Mouse (Mus musculus) forebrain, postnatal 0 days (tissue): ENCODE data around the gene Pcsk5. TPM values are rescaled to one million over a fixed set of nuclear protein-coding genes. Genes with fewer than 3 reads are reported as not detected.

ENCODE experiments used
- ATAC-seq: fragments of 200-750 bp; cut with Nextera tagmentation; 2 replicates; pipeline ENCODE4 v1.8.0; 2017; ENCODE audit warnings: mild to moderate bottlenecking, moderate library complexity
- DNase-seq: peaks from one replicate; pipeline ENCODE4 v3.0.0-alpha.2; 2015
- H3K27ac ChIP-seq: fragments of 300-500 bp; sonication (generic); 2 replicates; pipeline ENCODE4 v1.5.1; 2014; ENCODE audit warnings: low read depth, mild to moderate bottlenecking, antibody characterized with exemption, low read length, moderate library complexity, mixed read lengths
- H3K27me3 ChIP-seq: fragments of 300-500 bp; sonication (generic); 2 replicates; pipeline ENCODE4 v1.6.1; 2014; ENCODE audit warnings: mild to moderate bottlenecking, low read length, mixed read lengths; ENCODE audit not compliant: insufficient read depth
- H3K36me3 ChIP-seq: fragments of 300-500 bp; sonication (generic); 2 replicates; pipeline ENCODE4 v1.6.1; 2014; ENCODE audit warnings: mild to moderate bottlenecking, moderate library complexity; ENCODE audit not compliant: insufficient read depth
- H3K4me1 ChIP-seq: fragments of 300-500 bp; sonication (generic); 2 replicates; pipeline ENCODE4 v1.6.1; 2014; ENCODE audit warnings: antibody characterized with exemption; ENCODE audit not compliant: insufficient read depth
- H3K4me2 ChIP-seq: fragments of 300-500 bp; sonication (generic); 2 replicates; pipeline ENCODE4 v1.6.1; 2014; ENCODE audit warnings: low read depth, mild to moderate bottlenecking, moderate library complexity
- H3K4me3 ChIP-seq: fragments of 300-500 bp; sonication (generic); 2 replicates; pipeline ENCODE4 v1.5.1; 2014; ENCODE audit warnings: low read depth, low read length, mixed read lengths
- H3K9ac ChIP-seq: fragments of 300-500 bp; sonication (generic); 2 replicates; pipeline ENCODE4 v1.6.1; 2014; ENCODE audit warnings: mild to moderate bottlenecking
- H3K9me3 ChIP-seq: fragments of 300-500 bp; sonication (generic); 2 replicates; pipeline ENCODE4 v1.6.1; 2016; ENCODE audit warnings: low read length
- CTCF ChIP-seq: sonication (generic); IDR thresholded peaks from 2 replicates; pipeline ENCODE4 v1.5.1; 2016; ENCODE audit warnings: antibody characterized with exemption, control low read depth, low read depth
- WGBS: fragments of 180-500 bp; shearing (Covaris S2); extraction: QIAGEN DNeasy Blood & Tissue Kit; methylation state at CpG from one replicate; pipeline ENCODE4 v1.1.7; 2014; 5-methylcytosine and 5-hydroxymethylcytosine counted together
- polyA plus RNA-seq: library from polyadenylated mRNA; unstranded; fragments of >200 nt; fragmentation: Nextera tagmentation; extraction: Ambion mirVana; gene quantifications from 2 replicates; pipeline ENCODE4 v1.2.1, GENCODE M21; 2015
- total RNA-seq: library from RNA; depleted of rRNA; stranded (reverse); fragments of >200 nt; gene quantifications from 2 replicates; pipeline ENCODE4 v1.2.3, GENCODE M21; 2014

Gene Pcsk5
- total and polyA plus RNA-seq, 2 experiments from 2014 or later: 11.2 to 15.1 TPM

DNA sequence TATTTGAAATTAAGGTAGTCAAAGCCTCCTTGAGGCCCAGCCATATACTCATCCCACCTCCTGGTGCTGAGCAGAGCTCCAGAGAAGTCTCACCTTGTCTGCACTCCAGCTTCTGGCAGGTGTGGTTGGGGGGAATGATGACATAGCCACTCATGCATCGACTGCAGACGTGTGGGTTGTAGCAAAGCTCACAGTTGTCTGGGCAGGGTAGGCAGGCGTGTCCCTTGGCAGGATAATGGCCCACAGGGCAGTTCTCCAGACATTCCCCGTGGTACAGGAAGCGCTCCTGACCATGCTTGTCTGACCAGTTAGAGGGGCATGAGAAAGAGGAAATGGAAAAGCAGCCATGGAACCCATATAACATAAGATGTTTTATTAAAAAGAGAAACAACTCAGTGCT is 326.1 kb downstream of the Pcsk5 start:
- H3K9ac ChIP-seq: no peak overlapping the region
- no peak for TF ChIP-seq CTCF
- no peak overlapping the region for H3K4me2 ChIP-seq
- no peaks in the 10 kb centered on the region for H3K27me3 ChIP-seq
- no peak overlapping the region for H3K27ac ChIP-seq
- ATAC-seq (no peak), DNase-seq (no peak)
- WGBS: 89% methylated on average over 5 of the region's 5 CpGs
- no peaks in the 10 kb centered on the region for H3K36me3 ChIP-seq
- no peaks in the 10 kb centered on the region for H3K9me3 ChIP-seq
- H3K4me3 ChIP-seq: no peak overlapping the region
- H3K4me1 ChIP-seq: no peaks in the 10 kb centered on the region

- no peak overlapping the region for H3K4me3 ChIP-seq
- 50% methylated on average over 6 of the region's 6 CpGs for WGBS
- no peak overlapping the region for H3K9ac ChIP-seq
- H3K36me3 ChIP-seq: no peaks in the 10 kb centered on the region
- no peaks in the 10 kb centered on the region for H3K4me1 ChIP-seq
- H3K27me3 ChIP-seq: no peaks in the 10 kb centered on the region
- H3K9me3 ChIP-seq: no peaks in the 10 kb centered on the region
- ATAC-seq (no peak), DNase-seq (no peak)
- H3K4me2 ChIP-seq: no peak overlapping the region
- H3K27ac ChIP-seq: no peak overlapping the region
- TF ChIP-seq CTCF: no peak
Measured at GRCm38 (mm10) chr19:17504212-17504611, 333.2 kb downstream of the Pcsk5 start.

DNA sequence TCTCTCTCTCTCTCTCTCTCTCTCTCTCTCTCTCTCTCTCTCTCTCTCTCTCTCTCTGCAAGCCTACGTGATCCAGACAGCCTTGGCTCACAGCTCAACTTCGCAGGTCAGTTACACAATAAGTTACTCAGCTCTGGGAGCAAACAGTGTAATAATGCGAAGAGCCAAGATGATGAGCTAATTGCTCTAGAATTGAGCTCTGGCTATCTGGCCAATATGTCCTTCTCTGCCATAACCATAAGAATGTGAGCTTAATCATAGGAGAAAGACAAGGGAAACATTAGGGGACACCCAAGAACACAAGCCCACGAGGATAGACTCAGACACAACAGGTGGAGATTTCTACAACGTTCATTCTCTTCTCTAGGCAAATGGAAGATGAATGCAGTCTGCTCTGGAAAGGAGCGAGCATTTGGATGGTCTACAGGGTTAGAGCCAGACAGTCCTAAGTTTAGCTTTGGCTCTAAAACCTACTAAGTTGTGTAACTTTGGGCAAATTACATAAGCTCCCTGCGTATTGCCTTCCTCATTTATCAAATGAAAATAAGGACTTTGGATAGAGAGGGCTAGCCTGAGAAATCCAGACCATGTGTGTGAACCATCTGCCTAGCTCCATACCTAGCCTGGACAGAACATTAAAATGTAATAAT is 338.7 kb downstream of the Pcsk5 start:
- Histone ChIP-seq H3K9ac (no peak overlapping the region), H3K4me3 (no peak overlapping the region), H3K9me3 (no peaks in the 10 kb centered on the region), H3K27ac (no peak overlapping the region), H3K36me3 (no peaks in the 10 kb centered on the region), H3K4me2 (no peak overlapping the region), H3K27me3 (no peaks in the 10 kb centered on the region), H3K4me1 (no peaks in the 10 kb centered on the region)
- no peak for ATAC-seq
- no peak for DNase-seq
- no peak for TF ChIP-seq CTCF
- 72% methylated on average over 7 of the region's 7 CpGs for WGBS

GRCm38 (mm10) chr19:17496131-17496530 is 341.3 kb downstream of the Pcsk5 start:
- peaks cover 4% of the 10 kb centered on the region; the same call in 1 of the 2 replicates for H3K4me1 ChIP-seq
- H3K4me2 ChIP-seq: no peak overlapping the region
- no peaks in the 10 kb centered on the region for H3K36me3 ChIP-seq
- no peaks in the 10 kb centered on the region for H3K27me3 ChIP-seq
- no peaks in the 10 kb centered on the region for H3K9me3 ChIP-seq
- ATAC-seq (no peak), DNase-seq (no peak)
- H3K4me3 ChIP-seq: no peak overlapping the region
- no peak overlapping the region for H3K9ac ChIP-seq
- no peak for TF ChIP-seq CTCF
- 76% methylated on average over 1 of the region's 1 CpGs for WGBS
- no peak overlapping the region for H3K27ac ChIP-seq

DNA sequence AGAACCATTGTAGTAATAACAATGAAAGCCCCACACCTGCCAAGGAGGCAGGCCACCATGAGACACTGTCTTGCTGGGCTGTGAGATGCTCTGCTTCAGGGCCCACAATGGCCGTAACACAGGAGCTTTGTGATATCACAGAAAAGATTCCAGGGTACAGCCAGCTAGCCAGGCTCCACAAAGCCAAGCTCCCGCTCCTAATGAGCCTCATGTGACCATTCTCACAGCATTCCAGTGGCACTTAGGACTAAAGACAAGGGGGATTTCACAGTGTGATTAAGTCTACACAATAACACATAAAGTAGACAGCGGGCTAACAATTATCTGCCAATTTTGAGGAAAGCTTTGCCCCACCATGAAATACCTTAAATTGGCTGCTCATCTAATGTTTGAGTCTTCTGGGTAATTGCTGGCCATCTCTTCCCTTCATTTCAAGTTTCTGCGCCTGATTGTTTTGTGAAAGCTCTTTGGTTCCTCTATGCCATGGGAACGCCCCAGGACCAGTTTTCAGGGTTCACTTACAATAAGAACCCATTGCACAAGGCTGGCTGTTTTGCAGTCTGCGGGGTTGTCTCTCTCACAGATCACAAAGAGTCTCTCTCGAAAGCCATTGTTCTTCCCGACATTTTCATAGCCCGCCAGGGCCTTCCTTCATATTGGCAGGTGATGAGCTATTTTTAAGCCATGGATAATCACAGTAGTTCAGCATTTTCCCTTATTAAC is 345.4 kb downstream of the Pcsk5 start:
- H3K4me2 ChIP-seq: no peak overlapping the region
- no peak overlapping the region for H3K9ac ChIP-seq
- H3K27ac ChIP-seq: no peak overlapping the region
- H3K4me1 ChIP-seq: peaks cover 4% of the 10 kb centered on the region; the same call in 1 of the 2 replicates
- H3K27me3 ChIP-seq: no peaks in the 10 kb centered on the region
- H3K36me3 ChIP-seq: no peaks in the 10 kb centered on the region
- 12% methylated on average over 9 of the region's 9 CpGs for WGBS
- H3K4me3 ChIP-seq: no peak overlapping the region
- H3K9me3 ChIP-seq: no peaks in the 10 kb centered on the region
- TF ChIP-seq CTCF: no peak
- ATAC-seq (peak; percentile 76), DNase-seq (peak; percentile 32)

- 41% methylated on average over 3 of the region's 3 CpGs for WGBS
- no peaks in the 10 kb centered on the region for H3K27me3 ChIP-seq
Measured at GRCm38 (mm10) chr19:17491322-17491721, 346.1 kb downstream of the Pcsk5 start.

DNA sequence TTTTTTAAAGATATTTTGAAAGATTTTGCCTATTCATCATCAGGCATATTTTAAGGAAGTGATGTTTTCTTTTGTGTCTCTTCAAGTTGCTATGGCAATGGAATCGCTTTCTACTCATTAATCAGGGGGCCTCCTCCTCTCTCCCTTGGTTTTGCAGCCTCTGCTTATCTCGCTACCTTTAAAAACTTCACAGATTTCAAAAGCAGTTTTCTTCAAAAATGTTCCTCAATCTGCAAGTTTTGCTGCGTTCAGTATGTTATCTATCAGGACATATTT is 347.6 kb downstream of the Pcsk5 start:
- H3K4me2 ChIP-seq: peak overlapping the region; percentile 3; the same call in 1 of the 2 replicates
- H3K36me3 ChIP-seq: no peaks in the 10 kb centered on the region
- no peak overlapping the region for H3K27ac ChIP-seq
- no peak overlapping the region for H3K9ac ChIP-seq
- H3K4me1 ChIP-seq: peaks cover 4% of the 10 kb centered on the region; the same call in 1 of the 2 replicates
- no peaks in the 10 kb centered on the region for H3K9me3 ChIP-seq
- DNase-seq (no peak), ATAC-seq (peak; percentile 62; the same call in 1 of the 2 replicates)
- no peak overlapping the region for H3K4me3 ChIP-seq
- whole genome bisulfite sequencing: 36% methylated on average over 3 of the region's 3 CpGs
- TF ChIP-seq CTCF: no peak
- H3K27me3 ChIP-seq: no peaks in the 10 kb centered on the region

More at GRCm38 (mm10) chr19:17491322-17491721, 346.1 kb downstream of the Pcsk5 start:
- Histone ChIP-seq H3K4me2 (no peak overlapping the region), H3K9ac (no peak overlapping the region), H3K4me1 (peaks cover 4% of the 10 kb centered on the region; the same call in 1 of the 2 replicates), H3K27ac (no peak overlapping the region), H3K36me3 (no peaks in the 10 kb centered on the region), H3K9me3 (no peaks in the 10 kb centered on the region), H3K4me3 (no peak overlapping the region)
- no peak for ATAC-seq
- no peak for DNase-seq
- no peak for TF ChIP-seq CTCF
